Mouse (Mus musculus) forebrain, embryonic 12.5 days (tissue): ENCODE results near the gene Gal. TPM values are rescaled to one million over a fixed set of nuclear protein-coding genes. Genes with fewer than 3 reads are reported as not detected.

ENCODE experiments used
- ATAC-seq: fragments of 200-750 bp; cut with Nextera tagmentation; 2 replicates; pipeline ENCODE4 v1.8.0; 2017; ENCODE audit warnings: moderate TSS enrichment; ENCODE audit not compliant: low FRiP score
- H3K27ac ChIP-seq: fragments of 300-500 bp; sonication (generic); 2 replicates; pipeline ENCODE4 v1.5.1; 2016; ENCODE audit warnings: mild to moderate bottlenecking
- H3K27me3 ChIP-seq: fragments of 300-500 bp; sonication (generic); 2 replicates; pipeline ENCODE4 v1.6.1; 2016; ENCODE audit warnings: mild to moderate bottlenecking
- H3K36me3 ChIP-seq: fragments of 300-500 bp; sonication (generic); replicated peaks from 2 replicates; pipeline ENCODE4 v1.6.1; 2016; ENCODE audit warnings: mild to moderate bottlenecking
- H3K4me1 ChIP-seq: fragments of 300-500 bp; sonication (generic); 2 replicates; pipeline ENCODE4 v1.6.1; 2016
- H3K4me2 ChIP-seq: fragments of 300-500 bp; sonication (generic); 2 replicates; pipeline ENCODE4 v1.6.1; 2016; ENCODE audit warnings: mild to moderate bottlenecking, moderate library complexity
- H3K4me3 ChIP-seq: fragments of 300-500 bp; sonication (generic); replicated peaks from 2 replicates; pipeline ENCODE4 v1.5.1; 2016; ENCODE audit warnings: mild to moderate bottlenecking
- H3K9ac ChIP-seq: fragments of 300-500 bp; sonication (generic); 2 replicates; pipeline ENCODE4 v1.6.1; 2016; ENCODE audit warnings: mild to moderate bottlenecking
- H3K9me3 ChIP-seq: fragments of 300-500 bp; sonication (generic); 2 replicates; pipeline ENCODE4 v1.6.1; 2016
- WGBS: fragments of 180-500 bp; shearing (Covaris S2); methylation state at CpG from one replicate; pipeline ENCODE4 v1.1.7; 2016; 5-methylcytosine and 5-hydroxymethylcytosine counted together
- polyA plus RNA-seq: library from polyadenylated mRNA; unstranded; fragments of >200 nt; fragmentation: Nextera tagmentation; extraction: Ambion mirVana; gene quantifications from 2 replicates; pipeline ENCODE4 v1.2.1, GENCODE M21; 2016

Gal gene
- polyA plus RNA-seq, 1 experiment from 2014 or later: 2.0 TPM

GRCm38 (mm10) chr19:3376966-3377715 is 37.2 kb downstream of the Gal start:
- no peak overlapping the region for H3K27ac ChIP-seq
- no peak for ATAC-seq
- H3K9me3 ChIP-seq: no peaks in the 10 kb centered on the region
- H3K4me3 ChIP-seq: no peak overlapping the region
- H3K4me1 ChIP-seq: no peaks in the 10 kb centered on the region
- no peak overlapping the region for H3K9ac ChIP-seq
- no peak overlapping the region for H3K4me2 ChIP-seq
- WGBS: 40% methylated on average over 4 of the region's 4 CpGs
- 0 out of 2 replicates have a peak, but pooled peaks cover 3% of the 10 kb centered on the region for H3K36me3 ChIP-seq
- no peaks in the 10 kb centered on the region; the same call in 1 of the 2 replicates for H3K27me3 ChIP-seq

GRCm38 (mm10) chr19:3375945-3376495 is 38.3 kb downstream of the Gal start:
- no peaks in the 10 kb centered on the region for H3K4me1 ChIP-seq
- H3K27me3 ChIP-seq: no peaks in the 10 kb centered on the region; the same call in 1 of the 2 replicates
- 68% methylated on average over 7 of the region's 7 CpGs for WGBS
- no peaks in the 10 kb centered on the region for H3K9me3 ChIP-seq
- 0 out of 2 replicates have a peak, but pooled peaks cover 3% of the 10 kb centered on the region for H3K36me3 ChIP-seq
- no peak overlapping the region for H3K27ac ChIP-seq
- H3K9ac ChIP-seq: no peak overlapping the region
- no peak for ATAC-seq
- H3K4me3 ChIP-seq: no peak overlapping the region
- no peak overlapping the region for H3K4me2 ChIP-seq

- no peaks in the 10 kb centered on the region for H3K9me3 ChIP-seq
- ATAC-seq: no peak
- 65% methylated on average over 2 of the region's 2 CpGs for WGBS
Measured at GRCm38 (mm10) chr19:3374028-3374427, 40.3 kb downstream of the Gal start.

GRCm38 (mm10) chr19:3373380-3373779 is 41.0 kb downstream of the Gal start:
- Histone ChIP-seq H3K27me3 (no peaks in the 10 kb centered on the region; the same call in 1 of the 2 replicates), H3K9me3 (no peaks in the 10 kb centered on the region), H3K36me3 (0 out of 2 replicates have a peak, but pooled peaks cover 6% of the 10 kb centered on the region), H3K9ac (no peak overlapping the region), H3K4me2 (no peak overlapping the region), H3K4me1 (no peaks in the 10 kb centered on the region), H3K4me3 (no peak overlapping the region), H3K27ac (no peak overlapping the region)
- WGBS: 68% methylated on average over 12 of the region's 12 CpGs
- no peak for ATAC-seq

More at GRCm38 (mm10) chr19:3374028-3374427, 40.3 kb downstream of the Gal start:
- H3K9ac ChIP-seq: no peak overlapping the region
- H3K36me3 ChIP-seq: 0 out of 2 replicates have a peak, but pooled peaks cover 3% of the 10 kb centered on the region
- H3K4me2 ChIP-seq: no peak overlapping the region
- H3K4me1 ChIP-seq: no peaks in the 10 kb centered on the region
- no peak overlapping the region for H3K27ac ChIP-seq
- no peak overlapping the region for H3K4me3 ChIP-seq
- H3K27me3 ChIP-seq: no peaks in the 10 kb centered on the region; the same call in 1 of the 2 replicates

- 93% methylated on average over 3 of the region's 3 CpGs for WGBS
- H3K9ac ChIP-seq: no peak overlapping the region
- H3K4me2 ChIP-seq: no peak overlapping the region
- H3K36me3 ChIP-seq: peaks cover 10% of the 10 kb centered on the region; the same call in 1 of the 2 replicates
- no peak overlapping the region for H3K27ac ChIP-seq
- ATAC-seq: no peak
- no peaks in the 10 kb centered on the region for H3K27me3 ChIP-seq
- no peak overlapping the region for H3K4me3 ChIP-seq
- H3K4me1 ChIP-seq: no peaks in the 10 kb centered on the region
- no peaks in the 10 kb centered on the region for H3K9me3 ChIP-seq
Measured at GRCm38 (mm10) chr19:3368276-3368675, 46.1 kb downstream of the Gal start.

- H3K27ac ChIP-seq: no peak overlapping the region
- no peak for ATAC-seq
- 68% methylated on average over 3 of the region's 3 CpGs for WGBS
- H3K27me3 ChIP-seq: no peaks in the 10 kb centered on the region
- H3K9me3 ChIP-seq: no peaks in the 10 kb centered on the region
- peaks cover 10% of the 10 kb centered on the region; the same call in 1 of the 2 replicates for H3K36me3 ChIP-seq
- no peak overlapping the region for H3K4me3 ChIP-seq
- H3K4me1 ChIP-seq: no peaks in the 10 kb centered on the region
- H3K4me2 ChIP-seq: no peak overlapping the region
- no peak overlapping the region for H3K9ac ChIP-seq
Measured at GRCm38 (mm10) chr19:3365089-3365488, 49.3 kb downstream of the Gal start.

- ATAC-seq: no peak
- Histone ChIP-seq H3K4me2 (no peak overlapping the region), H3K27me3 (no peaks in the 10 kb centered on the region), H3K4me1 (no peaks in the 10 kb centered on the region), H3K9ac (no peak overlapping the region), H3K27ac (no peak overlapping the region), H3K4me3 (no peak overlapping the region), H3K9me3 (no peaks in the 10 kb centered on the region), H3K36me3 (peaks cover 7% of the 10 kb centered on the region; the same call in 1 of the 2 replicates)
- WGBS: 93% methylated on average over 4 of the region's 4 CpGs
Measured at GRCm38 (mm10) chr19:3363510-3363909, 50.8 kb downstream of the Gal start.

Other genes with a start within 250 kb of the Gal start
- 124 and 125 TPM in 2 replicates for gene Mrpl21, start 131.6 kb downstream of the Gal start, polyA plus RNA-seq
- 11.0 and 11.3 TPM in 2 replicates for gene Ighmbp2, start 131.5 kb downstream of the Gal start, polyA plus RNA-seq
- gene Cpt1a, start 92.2 kb downstream of the Gal start, polyA plus RNA-seq: 11.7 and 14.4 TPM in 2 replicates
- 0.41 and 0.44 TPM in 2 replicates for gene Tesmin, start 25.7 kb downstream of the Gal start, polyA plus RNA-seq
- 85.5 and 89.3 TPM in 2 replicates for gene Ppp6r3, start 161.2 kb upstream of the Gal start, polyA plus RNA-seq